Mouse (Mus musculus) spleen, adult 2 months (tissue): ENCODE measurements at regions not wholly inside any gene's neighbourhood (a gene's known extent, or its start where the extent isn't known, plus 50 kb on each side); places are given as distances from the start of the nearest gene placed in this dataset.
"Not testable (repeated sequence)": the region's sequence is repeated elsewhere in the genome, so short reads cannot be mapped to it uniquely, and the experiment has no call there.

ENCODE experiments used
- DNase-seq, 2 experiments: peaks; one replicate each; pipeline versions ENCODE4 v3.0.0 to v3.0.0-alpha.2; 2012 to 2021; ENCODE audit warnings: low spot score in 2 of 2, low read depth in 1 of 2
- H3K27ac ChIP-seq: fragments of 200-500 bp; 2 replicates; pipeline ENCODE4 v1.5.1; 2012; ENCODE audit warnings: low read length, inconsistent platforms; ENCODE audit not compliant: insufficient read depth
- H3K27me3 ChIP-seq: fragments of 200-500 bp; 2 replicates; pipeline ENCODE4 v1.6.1; 2012; ENCODE audit warnings: mild to moderate bottlenecking, moderate library complexity, low read length, inconsistent platforms; ENCODE audit not compliant: control insufficient read depth, insufficient read depth
- H3K36me3 ChIP-seq: fragments of 200-500 bp; 2 replicates; pipeline ENCODE4 v1.6.1; 2012; ENCODE audit warnings: mild to moderate bottlenecking, low read length, inconsistent platforms; ENCODE audit not compliant: control insufficient read depth, insufficient read depth
- H3K4me1 ChIP-seq: fragments of 200-500 bp; 2 replicates; pipeline ENCODE4 v1.6.1; 2011; ENCODE audit warnings: inconsistent platforms; ENCODE audit not compliant: control insufficient read depth, insufficient read depth, insufficient read length
- H3K4me3 ChIP-seq: fragments of 200-500 bp; 2 replicates; pipeline ENCODE4 v1.5.1; 2011; ENCODE audit warnings: mild to moderate bottlenecking, inconsistent platforms; ENCODE audit not compliant: insufficient read depth, insufficient read length; ENCODE audit errors: extremely low read depth
- CTCF ChIP-seq: fragments of 200-500 bp; IDR thresholded peaks from 2 replicates; pipeline ENCODE4 v1.5.1; 2011; ENCODE audit warnings: mild to moderate bottlenecking, inconsistent platforms; ENCODE audit not compliant: insufficient read depth, insufficient read length, insufficient replicate concordance; ENCODE audit errors: extremely low read depth
- POLR2A ChIP-seq: fragments of 200-500 bp; IDR thresholded peaks from 2 replicates; pipeline ENCODE4 v1.6.1; 2011; ENCODE audit warnings: low read depth, low read length, inconsistent platforms
- WGBS: fragments of 180-500 bp; shearing (Covaris S2); methylation state at CpG from one replicate; pipeline ENCODE4 v1.1.7; 2018; 5-methylcytosine and 5-hydroxymethylcytosine counted together

- Histone ChIP-seq H3K36me3 (no peaks in the 10 kb centered on the region), H3K4me3 (no peak overlapping the region), H3K27ac (no peak overlapping the region), H3K4me1 (no peaks in the 10 kb centered on the region), H3K27me3 (no peaks in the 10 kb centered on the region)
- no peak for TF ChIP-seq POLR2A
- no peak for TF ChIP-seq CTCF
- no peak for DNase-seq
- WGBS = 85% methylated on average over 16 of the region's 16 CpGs
Measured at GRCm38 (mm10) chr10:46072550-46073470, 495.2 kb downstream of the Hace1 start.

- Histone ChIP-seq H3K27ac (no peak overlapping the region), H3K36me3 (no peaks in the 10 kb centered on the region), H3K27me3 (no peaks in the 10 kb centered on the region), H3K4me1 (no peaks in the 10 kb centered on the region), H3K4me3 (no peak overlapping the region)
- 77% methylated on average over 4 of the region's 4 CpGs for WGBS
- no peak for TF ChIP-seq POLR2A
- TF ChIP-seq CTCF = no peak
- DNase-seq = no peak
Measured at GRCm38 (mm10) chr10:46087766-46088165, 510.1 kb downstream of the Hace1 start.

GRCm38 (mm10) chr10:46100837-46101236 lies 523.2 kb downstream of the Hace1 start:
- Histone ChIP-seq H3K4me3 (no peak overlapping the region), H3K36me3 (no peaks in the 10 kb centered on the region), H3K27ac (no peak overlapping the region), H3K4me1 (no peaks in the 10 kb centered on the region), H3K27me3 (no peaks in the 10 kb centered on the region)
- TF ChIP-seq CTCF = no peak
- TF ChIP-seq POLR2A = no peak
- no peak for DNase-seq

- no peaks in the 10 kb centered on the region for H3K36me3 ChIP-seq
- H3K4me3 ChIP-seq = no peak overlapping the region
- DNase-seq = no peak
- 57% methylated on average over 4 of the region's 4 CpGs for WGBS
- H3K27me3 ChIP-seq = no peaks in the 10 kb centered on the region
- no peak for TF ChIP-seq POLR2A
- TF ChIP-seq CTCF = no peak
- H3K27ac ChIP-seq = no peak overlapping the region
- H3K4me1 ChIP-seq = no peaks in the 10 kb centered on the region
Measured at GRCm38 (mm10) chr10:46108810-46109209, 531.2 kb downstream of the Hace1 start.

DNA sequence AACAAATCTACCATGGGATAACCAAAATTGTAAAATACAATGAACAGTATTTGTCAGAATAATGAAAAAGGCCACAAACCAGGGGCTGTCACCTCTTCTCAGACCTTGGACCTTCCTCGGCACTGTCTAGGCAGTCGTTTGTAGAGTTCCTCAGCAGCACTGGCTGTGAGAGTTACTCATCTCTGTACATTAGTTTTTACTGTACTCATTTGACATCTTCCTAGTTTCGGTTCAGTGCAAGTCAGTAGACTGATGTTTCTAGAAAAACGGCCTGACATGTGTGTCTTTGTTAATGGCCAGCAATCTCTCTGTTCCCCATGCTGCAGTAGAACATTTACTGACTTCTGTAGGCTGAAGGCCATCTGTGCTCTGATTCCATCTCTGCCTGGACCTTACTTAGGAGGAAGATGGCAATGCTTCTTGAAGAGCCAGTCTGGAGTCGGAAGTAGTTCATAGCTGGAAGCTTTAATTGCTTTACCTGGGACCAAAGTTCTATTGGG lies 537.1 kb downstream of the Hace1 start:
- 85% methylated on average over 5 of the region's 5 CpGs for WGBS
- no peak overlapping the region for H3K27ac ChIP-seq
- H3K36me3 ChIP-seq = no peaks in the 10 kb centered on the region
- H3K27me3 ChIP-seq = no peaks in the 10 kb centered on the region
- no peaks in the 10 kb centered on the region for H3K4me1 ChIP-seq
- no peak overlapping the region for H3K4me3 ChIP-seq
- DNase-seq = no peak
- TF ChIP-seq POLR2A = no peak
- no peak for TF ChIP-seq CTCF

- WGBS = 72% methylated on average over 2 of the region's 2 CpGs
- not testable (repeated sequence) for H3K4me3 ChIP-seq, H3K27ac ChIP-seq, H3K36me3 ChIP-seq, DNase-seq, H3K27me3 ChIP-seq, H3K4me1 ChIP-seq
Measured at GRCm38 (mm10) chr10:46122409-46122808, 544.8 kb downstream of the Hace1 start.

GRCm38 (mm10) chr10:46123795-46124194 lies 546.2 kb downstream of the Hace1 start:
- no peak for DNase-seq
- Histone ChIP-seq H3K4me1 (no peaks in the 10 kb centered on the region), H3K27ac (no peak overlapping the region), H3K4me3 (no peak overlapping the region), H3K36me3 (no peaks in the 10 kb centered on the region), H3K27me3 (no peaks in the 10 kb centered on the region)
- TF ChIP-seq POLR2A (no peak), CTCF (no peak)
